Mouse (Mus musculus): ENCODE measurements around the gene 3110009E18Rik.

DNA sequence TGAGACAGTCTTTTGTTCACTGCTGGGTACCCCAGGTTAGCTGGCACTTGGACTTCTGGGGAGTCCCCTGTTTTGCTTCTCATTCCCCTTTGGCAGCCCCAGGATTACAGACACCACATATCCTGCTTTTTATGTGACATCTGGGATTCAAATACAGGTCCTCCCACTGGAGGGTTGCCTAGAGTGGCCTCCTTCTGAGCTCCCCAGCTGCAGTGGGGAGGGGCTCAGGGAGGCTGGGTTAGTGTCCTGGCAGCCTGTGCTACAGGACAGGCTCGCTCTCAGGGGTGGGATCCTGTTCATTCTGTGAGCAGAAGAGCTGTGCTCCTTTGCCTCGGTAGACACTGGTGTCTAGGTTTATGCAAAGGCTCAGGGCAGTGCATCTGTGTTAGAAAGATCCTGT lies 100.3 kb downstream of the 3110009E18Rik start:
- TF ChIP-seq POLR2A (IDR thresholded peaks at IDR 0.05; ENCODE audit: extremely low read depth, insufficient read depth, low read length): no peak
- no peak for TF ChIP-seq CTCF (IDR thresholded peaks at IDR 0.05; ENCODE audit: extremely low read depth, insufficient read depth, low read length)

Data from cortical plate, adult 2 months (tissue).